Mouse (Mus musculus) kidney, adult 2 months (tissue): ENCODE results near the gene Rassf2.

Experiments
- CTCF ChIP-seq: fragments of 200-500 bp; conservative IDR thresholded peaks from 2 replicates; pipeline ENCODE4 v1.5.1; 2011; ENCODE audit warnings: low read depth, mild to moderate bottlenecking, control low read depth, low read length, moderate library complexity, mixed read lengths; ENCODE audit not compliant: insufficient read depth, insufficient read length
- POLR2A ChIP-seq: fragments of 200-500 bp; IDR thresholded peaks from one replicate; pipeline ENCODE4 v1.6.1; 2011; ENCODE audit warnings: low read depth, low read length, control low read depth

DNA sequence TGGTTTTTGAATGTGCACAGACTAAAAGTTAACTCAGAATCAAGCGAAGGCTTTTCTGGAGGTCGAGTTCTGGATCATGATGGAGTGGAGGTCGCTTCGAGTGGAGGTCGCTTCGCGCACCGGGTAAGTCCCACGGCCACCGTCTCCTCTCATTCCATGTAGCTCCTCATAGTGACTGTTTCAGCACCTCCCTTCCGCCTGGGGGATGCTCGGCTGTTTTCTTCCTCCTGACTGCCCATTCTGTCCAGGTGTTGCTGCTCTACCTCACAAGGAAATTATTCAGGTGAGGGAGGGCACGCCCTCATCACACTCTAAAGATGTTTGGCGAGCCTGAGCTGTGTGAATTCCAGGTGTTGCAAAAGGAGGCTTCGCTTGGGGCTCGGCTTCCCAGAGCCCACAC lies 83.7 kb downstream of the Rassf2 start:
- no peak for TF ChIP-seq POLR2A
- TF ChIP-seq CTCF, result no peak
